Mouse (Mus musculus) lung, embryonic 15.5 days (tissue): ENCODE data around the gene Loxl4. TPM values are rescaled to one million over a fixed set of nuclear protein-coding genes. Genes with fewer than 3 reads are reported as not detected.
A peak's percentile ranks its signal among the peaks of the same experiment; 100 is the strongest.

Experiments
- ATAC-seq: fragments of 200-750 bp; cut with Nextera tagmentation; 2 replicates; pipeline ENCODE4 v1.8.0; 2017; ENCODE audit warnings: moderate number of reproducible peaks, borderline replicate concordance; ENCODE audit not compliant: low FRiP score, low TSS enrichment; ENCODE audit errors: extremely low read depth
- H3K27ac ChIP-seq: fragments of 300-500 bp; sonication (generic); 2 replicates; pipeline ENCODE4 v1.5.1; 2015; ENCODE audit warnings: moderate library complexity, mild to moderate bottlenecking, inconsistent platforms
- H3K27me3 ChIP-seq: fragments of 300-500 bp; sonication (generic); 2 replicates; pipeline ENCODE4 v1.6.1; 2015; ENCODE audit warnings: inconsistent platforms
- H3K36me3 ChIP-seq: fragments of 300-500 bp; sonication (generic); 2 replicates; pipeline ENCODE4 v1.6.1; 2015; ENCODE audit warnings: inconsistent platforms
- H3K4me1 ChIP-seq: fragments of 300-500 bp; sonication (generic); 2 replicates; pipeline ENCODE4 v1.6.1; 2015; ENCODE audit warnings: inconsistent platforms
- H3K4me2 ChIP-seq: fragments of 300-500 bp; sonication (generic); 2 replicates; pipeline ENCODE4 v1.6.1; 2015; ENCODE audit warnings: inconsistent platforms, mild to moderate bottlenecking, moderate library complexity
- H3K4me3 ChIP-seq: fragments of 300-500 bp; sonication (generic); 2 replicates; pipeline ENCODE4 v1.5.1; 2015; ENCODE audit warnings: mild to moderate bottlenecking, inconsistent platforms
- H3K9ac ChIP-seq: fragments of 300-500 bp; sonication (generic); 2 replicates; pipeline ENCODE4 v1.6.1; 2015; ENCODE audit warnings: inconsistent platforms
- H3K9me3 ChIP-seq: fragments of 300-500 bp; sonication (generic); 2 replicates; pipeline ENCODE4 v1.6.1; 2016; ENCODE audit warnings: inconsistent platforms
- WGBS: fragments of 180-500 bp; shearing (Covaris S2); methylation state at CpG from one replicate; pipeline ENCODE4 v1.1.7; 2015; 5-methylcytosine and 5-hydroxymethylcytosine counted together
- polyA plus RNA-seq: library from polyadenylated mRNA; unstranded; fragments of >200 nt; fragmentation: Nextera tagmentation; extraction: Ambion mirVana; gene quantifications from 2 replicates; pipeline ENCODE4 v1.2.1, GENCODE M21; 2015

Gene Loxl4
- polyA plus RNA-seq, 1 experiment from 2014 or later = 0.65 TPM

DNA sequence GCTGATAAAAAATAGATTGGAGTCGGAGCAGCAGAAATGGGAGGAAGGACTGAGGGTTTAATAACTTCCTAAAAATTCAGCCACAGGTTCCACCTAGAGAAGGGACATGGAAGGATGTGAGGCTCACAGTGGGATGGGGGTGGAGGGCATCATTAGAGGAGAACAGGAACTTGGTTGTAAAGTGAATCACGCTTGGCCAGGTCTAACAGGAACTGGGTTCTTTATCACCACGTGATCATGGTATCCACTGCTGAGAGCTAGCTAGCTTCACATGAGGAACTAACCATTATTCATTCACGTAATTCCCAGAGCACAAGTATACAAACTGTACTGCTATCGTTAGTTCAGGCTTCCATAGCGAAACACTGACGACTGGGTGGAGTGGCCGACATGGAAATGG, 26.9 kb upstream of the Loxl4 start:
- H3K4me3 ChIP-seq = no peak overlapping the region
- no peak overlapping the region for H3K9ac ChIP-seq
- no peaks in the 10 kb centered on the region for H3K9me3 ChIP-seq
- no peak for ATAC-seq
- no peak overlapping the region for H3K4me2 ChIP-seq
- H3K27me3 ChIP-seq = no peaks in the 10 kb centered on the region
- H3K36me3 ChIP-seq = no peaks in the 10 kb centered on the region
- WGBS = 46% methylated on average over 8 of the region's 8 CpGs
- 0 out of 2 replicates have a peak overlapping the region, but pooled peaks have one; percentile 33 for H3K27ac ChIP-seq
- peaks cover 11% of the 10 kb centered on the region for H3K4me1 ChIP-seq

DNA sequence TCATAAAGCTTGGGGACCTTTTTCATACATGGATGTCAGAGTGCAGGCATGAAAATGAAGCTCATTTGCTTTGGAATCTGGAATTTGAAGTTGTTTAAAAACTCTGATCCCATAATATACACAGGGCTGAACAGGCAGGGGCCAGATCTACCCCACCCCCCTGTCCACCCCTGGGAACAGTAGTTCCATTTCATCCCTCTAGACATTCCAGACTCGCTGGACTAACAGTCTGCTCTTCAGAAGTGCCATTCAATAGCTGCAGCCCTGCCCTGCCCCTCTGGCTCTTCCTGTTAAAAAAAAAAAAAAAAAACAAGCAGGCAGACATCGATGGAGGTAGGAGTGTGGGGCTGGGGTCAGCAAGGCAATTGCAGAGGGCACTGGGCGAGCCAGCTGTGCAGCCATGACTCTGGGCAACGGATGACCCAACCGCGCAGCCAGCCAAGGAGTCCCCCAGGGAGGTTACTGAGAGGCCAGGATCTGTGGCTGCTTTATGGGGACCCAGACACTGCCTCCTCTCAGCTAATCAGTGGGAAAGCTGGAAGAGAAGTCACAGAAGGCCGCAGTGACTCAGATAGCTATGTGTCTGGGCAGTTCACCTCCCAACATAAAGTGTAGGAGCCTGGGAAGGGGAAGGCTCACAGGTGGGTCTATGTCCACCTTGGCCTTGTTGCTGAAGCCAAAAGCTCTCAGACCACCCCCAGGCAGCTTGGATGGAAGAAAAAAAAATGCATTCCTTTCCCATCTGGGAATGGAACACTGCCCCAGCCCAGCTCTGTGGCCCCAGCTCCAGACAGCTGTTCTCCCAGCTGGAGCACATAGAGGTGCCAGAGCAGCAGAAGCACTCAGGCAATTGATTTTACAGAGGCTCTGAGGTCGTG, 26.2 kb upstream of the Loxl4 start:
- Histone ChIP-seq H3K27me3 (no peaks in the 10 kb centered on the region), H3K9ac (no peak overlapping the region), H3K4me1 (peaks cover 11% of the 10 kb centered on the region), H3K27ac (peak overlapping the region; percentile 33; the same call in 1 of the 2 replicates), H3K36me3 (no peaks in the 10 kb centered on the region), H3K4me2 (no peak overlapping the region), H3K9me3 (no peaks in the 10 kb centered on the region), H3K4me3 (no peak overlapping the region)
- ATAC-seq = 0 out of 2 replicates have a peak, but pooled peaks have one; percentile 55
- 22% methylated on average over 8 of the region's 8 CpGs for WGBS

DNA sequence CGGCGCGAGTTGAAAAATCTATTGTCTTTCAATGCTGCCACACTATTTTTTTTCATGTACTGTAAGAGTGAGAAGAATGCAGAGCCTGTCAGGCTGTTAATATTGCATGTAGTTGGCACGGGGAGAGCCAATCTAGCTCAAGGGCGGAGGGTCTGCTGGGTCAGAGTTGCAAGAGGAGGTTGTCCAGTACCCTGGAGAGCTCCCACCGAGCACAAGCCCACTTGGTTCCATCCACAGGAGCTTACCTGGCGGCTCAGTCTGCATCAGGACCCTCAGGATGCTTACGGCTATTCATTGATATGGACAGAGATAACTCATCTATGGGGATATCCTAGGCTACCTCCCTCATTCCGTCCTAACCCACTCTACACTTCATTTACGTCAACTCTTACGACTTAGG, 24.0 kb upstream of the Loxl4 start:
- ATAC-seq = no peak
- H3K36me3 ChIP-seq = no peaks in the 10 kb centered on the region

DNA sequence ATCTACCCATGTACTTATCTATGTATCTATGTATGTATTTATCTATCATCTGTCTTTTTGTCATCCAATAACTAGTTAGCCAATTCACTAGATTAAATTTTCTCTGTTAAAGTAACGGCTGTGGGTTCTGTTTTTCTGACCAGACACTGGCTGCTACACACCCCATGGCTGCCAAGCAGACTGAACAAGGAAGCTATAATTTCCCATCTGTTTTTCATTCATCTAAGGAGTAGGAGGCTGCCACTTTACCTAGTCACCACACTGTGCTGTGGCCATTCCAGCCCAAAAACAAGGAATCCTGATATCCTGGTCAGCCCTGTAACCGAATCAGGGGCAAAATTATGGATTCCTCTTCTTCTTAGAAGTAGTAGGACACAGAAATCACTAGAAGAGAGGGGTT, 21.0 kb upstream of the Loxl4 start:
- Histone ChIP-seq H3K27ac (no peak overlapping the region), H3K36me3 (no peaks in the 10 kb centered on the region), H3K9ac (no peak overlapping the region), H3K9me3 (no peaks in the 10 kb centered on the region), H3K4me2 (no peak overlapping the region), H3K27me3 (no peaks in the 10 kb centered on the region), H3K4me3 (no peak overlapping the region), H3K4me1 (peaks cover 6% of the 10 kb centered on the region)
- 70% methylated on average over 2 of the region's 2 CpGs for WGBS
- ATAC-seq = no peak

More for the DNA sequence above, 24.0 kb upstream of the Loxl4 start:
- 36% methylated on average over 11 of the region's 11 CpGs for WGBS
- Histone ChIP-seq H3K4me2 (no peak overlapping the region), H3K27me3 (no peaks in the 10 kb centered on the region), H3K4me1 (peaks cover 11% of the 10 kb centered on the region), H3K9me3 (no peaks in the 10 kb centered on the region), H3K27ac (no peak overlapping the region), H3K9ac (no peak overlapping the region), H3K4me3 (no peak overlapping the region)

DNA sequence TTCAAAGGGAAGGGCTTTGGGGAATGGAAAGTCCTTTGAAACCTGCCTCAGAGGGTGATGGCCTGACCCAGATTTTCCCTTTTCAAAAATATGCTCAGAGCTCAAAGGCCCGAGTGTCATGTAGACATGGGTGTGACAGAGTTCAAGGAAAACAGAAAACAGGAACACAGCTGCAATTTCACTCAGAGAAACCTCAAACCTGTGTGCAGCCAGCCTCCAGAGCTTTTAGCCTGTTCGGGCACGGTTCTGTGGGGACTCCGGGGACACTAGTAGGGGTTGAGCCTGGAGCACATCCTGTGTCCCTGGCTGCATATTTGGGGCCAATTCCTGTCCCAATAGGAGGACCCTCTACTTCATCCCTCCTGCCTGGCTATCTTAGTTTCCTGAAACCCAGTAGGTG, 19.7 kb upstream of the Loxl4 start:
- H3K9me3 ChIP-seq = no peaks in the 10 kb centered on the region
- H3K4me2 ChIP-seq = no peak overlapping the region
- no peak for ATAC-seq
- no peaks in the 10 kb centered on the region for H3K27me3 ChIP-seq
- no peak overlapping the region for H3K4me3 ChIP-seq
- H3K36me3 ChIP-seq = no peaks in the 10 kb centered on the region
- no peak overlapping the region for H3K9ac ChIP-seq
- H3K27ac ChIP-seq = no peak overlapping the region
- H3K4me1 ChIP-seq = peaks cover 4% of the 10 kb centered on the region
- WGBS = 57% methylated on average over 4 of the region's 4 CpGs

DNA sequence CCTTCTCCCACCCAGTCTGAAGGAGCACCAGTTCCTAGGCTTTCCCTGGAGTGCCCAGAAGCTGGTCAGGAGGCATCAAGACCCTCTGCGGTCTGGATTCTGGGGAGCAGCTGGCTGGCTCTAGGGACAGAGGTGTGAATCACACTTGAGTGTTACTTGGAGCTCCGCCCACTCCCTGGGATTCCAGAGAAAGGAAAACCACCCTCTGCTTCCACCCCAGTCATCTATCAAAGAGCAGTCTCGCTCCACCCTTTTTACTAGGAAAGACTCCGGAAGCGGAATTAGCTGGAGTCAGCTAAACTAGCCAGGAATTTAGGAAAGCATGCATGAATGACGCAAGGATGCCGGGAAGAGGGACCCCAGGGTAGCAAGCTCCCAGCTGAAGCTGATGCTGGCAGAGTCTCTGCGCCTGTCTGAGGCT, 18.9 kb upstream of the Loxl4 start:
- Histone ChIP-seq H3K27ac (no peak overlapping the region), H3K4me2 (peak overlapping the region; percentile 42), H3K27me3 (no peaks in the 10 kb centered on the region), H3K4me3 (no peak overlapping the region), H3K9me3 (no peaks in the 10 kb centered on the region), H3K9ac (no peak overlapping the region), H3K4me1 (peaks cover 4% of the 10 kb centered on the region), H3K36me3 (no peaks in the 10 kb centered on the region)
- peak; percentile 46; the same call in 1 of the 2 replicates for ATAC-seq
- 1% methylated on average over 8 of the region's 8 CpGs for WGBS

DNA sequence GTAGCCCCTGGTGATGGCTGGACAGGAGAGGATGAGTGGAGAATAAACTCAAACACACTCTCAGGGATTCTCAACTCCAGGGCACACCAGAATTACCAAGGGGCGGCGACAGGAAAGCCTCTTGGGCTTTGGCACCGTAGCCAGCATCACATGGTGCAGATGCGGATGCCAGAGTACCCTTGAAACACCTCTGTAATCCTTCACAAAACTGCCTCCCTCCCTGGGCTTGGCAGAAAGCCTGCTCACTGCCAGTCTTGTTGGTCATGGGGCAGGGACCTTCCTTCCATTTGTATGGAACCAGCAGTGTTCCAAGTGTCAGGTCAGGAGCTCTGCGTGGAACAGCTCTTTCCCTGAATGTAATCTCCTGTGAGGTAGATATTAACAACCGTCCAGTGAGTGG, 15.5 kb upstream of the Loxl4 start:
- Histone ChIP-seq H3K9me3 (no peaks in the 10 kb centered on the region), H3K4me2 (no peak overlapping the region)
- ATAC-seq = no peak

DNA sequence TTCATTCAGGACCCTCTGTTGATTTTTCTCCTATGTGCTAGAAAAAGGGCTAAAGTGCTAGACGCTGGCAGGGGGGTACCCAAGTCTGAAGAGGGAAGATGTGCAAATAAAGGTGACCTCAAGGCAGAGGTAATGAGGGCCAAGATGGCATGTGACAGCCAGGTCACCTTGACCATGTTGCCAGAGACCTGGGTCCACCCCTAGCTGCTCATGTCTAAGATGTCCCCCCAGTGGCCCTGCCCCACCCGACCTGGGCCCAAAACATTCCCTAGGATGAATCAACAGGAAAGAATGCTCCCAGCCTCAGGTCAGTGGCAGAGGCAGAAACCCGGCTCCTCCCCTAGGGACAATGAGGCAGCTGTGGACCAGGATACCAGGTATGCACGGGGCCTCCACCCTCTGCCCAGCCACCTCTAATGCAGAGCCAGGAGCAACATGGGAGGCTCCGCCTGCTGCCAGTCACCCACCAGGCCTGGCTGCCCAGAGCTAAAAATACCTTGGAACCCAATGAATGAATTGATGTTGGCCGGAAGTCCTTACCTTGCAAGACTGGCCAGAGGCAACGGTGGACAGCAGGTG, 1.1 kb upstream of the Loxl4 start:
- Histone ChIP-seq H3K27ac (no peak overlapping the region), H3K4me1 (0 out of 2 replicates have a peak, but pooled peaks cover 8% of the 10 kb centered on the region), H3K4me2 (no peak overlapping the region), H3K4me3 (no peak overlapping the region), H3K36me3 (no peaks in the 10 kb centered on the region), H3K27me3 (peaks cover 22% of the 10 kb centered on the region; the same call in 1 of the 2 replicates), H3K9me3 (no peaks in the 10 kb centered on the region), H3K9ac (no peak overlapping the region)
- 52% methylated on average over 7 of the region's 7 CpGs for WGBS
- no peak for ATAC-seq

More for the DNA sequence above, 15.5 kb upstream of the Loxl4 start:
- Histone ChIP-seq H3K9ac (no peak overlapping the region), H3K4me1 (peaks cover 4% of the 10 kb centered on the region), H3K36me3 (no peaks in the 10 kb centered on the region), H3K27ac (no peak overlapping the region), H3K4me3 (no peak overlapping the region), H3K27me3 (no peaks in the 10 kb centered on the region)
- 73% methylated on average over 6 of the region's 6 CpGs for WGBS

DNA sequence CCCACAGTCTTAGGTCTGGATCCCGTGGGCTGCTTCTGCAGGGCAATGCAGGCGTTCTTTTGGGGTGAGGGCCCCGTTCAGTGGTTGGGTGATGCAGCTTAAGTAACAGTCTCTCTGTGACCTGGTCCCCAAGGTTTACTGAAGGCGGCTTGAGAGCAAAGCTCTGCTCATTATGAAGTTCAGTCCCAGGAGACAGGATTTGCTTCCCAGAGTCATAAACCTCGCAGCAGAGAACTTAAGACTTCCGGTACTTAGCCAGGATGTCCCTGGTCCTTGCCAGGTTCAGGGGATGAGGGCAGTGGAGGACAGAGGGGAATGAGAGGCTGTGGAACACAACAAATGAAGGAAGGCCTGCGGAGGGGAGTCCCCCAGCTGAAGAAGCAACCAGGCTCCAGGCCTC, 503 bp upstream of the Loxl4 start:
- Histone ChIP-seq H3K36me3 (no peaks in the 10 kb centered on the region), H3K27me3 (peaks cover 22% of the 10 kb centered on the region; the same call in 1 of the 2 replicates), H3K27ac (no peak overlapping the region), H3K9me3 (no peaks in the 10 kb centered on the region), H3K9ac (no peak overlapping the region), H3K4me2 (peak overlapping the region; percentile 83), H3K4me1 (0 out of 2 replicates have a peak, but pooled peaks cover 8% of the 10 kb centered on the region), H3K4me3 (peak overlapping the region; percentile 41)
- ATAC-seq = no peak
- 27% methylated on average over 7 of the region's 7 CpGs for WGBS

DNA sequence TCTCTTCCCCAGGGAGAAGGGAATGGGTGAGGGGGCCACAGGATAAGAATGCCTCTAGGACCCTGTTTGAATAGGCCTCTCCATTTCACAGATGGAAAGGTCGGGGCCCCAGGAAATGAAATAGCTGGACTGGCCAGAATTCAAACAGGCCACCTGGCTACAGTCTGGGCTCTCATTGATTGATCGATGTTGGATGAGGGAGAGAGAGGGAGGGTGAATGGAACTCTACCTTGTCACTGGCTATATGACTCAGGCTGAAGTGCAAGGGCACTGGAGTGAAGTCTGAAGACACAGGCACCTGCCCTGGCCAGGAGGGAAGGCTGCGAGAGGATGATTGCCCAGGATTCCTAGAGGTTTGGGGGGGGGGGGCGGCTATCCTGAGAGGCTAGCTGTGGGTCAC, 867 bp downstream of the Loxl4 start:
- Histone ChIP-seq H3K36me3 (no peaks in the 10 kb centered on the region), H3K4me1 (0 out of 2 replicates have a peak, but pooled peaks cover 8% of the 10 kb centered on the region), H3K4me3 (no peak overlapping the region), H3K4me2 (no peak overlapping the region), H3K27ac (no peak overlapping the region), H3K9ac (no peak overlapping the region), H3K9me3 (no peaks in the 10 kb centered on the region), H3K27me3 (peaks cover 22% of the 10 kb centered on the region; the same call in 1 of the 2 replicates)
- 70% methylated on average over 4 of the region's 4 CpGs for WGBS
- no peak for ATAC-seq

DNA sequence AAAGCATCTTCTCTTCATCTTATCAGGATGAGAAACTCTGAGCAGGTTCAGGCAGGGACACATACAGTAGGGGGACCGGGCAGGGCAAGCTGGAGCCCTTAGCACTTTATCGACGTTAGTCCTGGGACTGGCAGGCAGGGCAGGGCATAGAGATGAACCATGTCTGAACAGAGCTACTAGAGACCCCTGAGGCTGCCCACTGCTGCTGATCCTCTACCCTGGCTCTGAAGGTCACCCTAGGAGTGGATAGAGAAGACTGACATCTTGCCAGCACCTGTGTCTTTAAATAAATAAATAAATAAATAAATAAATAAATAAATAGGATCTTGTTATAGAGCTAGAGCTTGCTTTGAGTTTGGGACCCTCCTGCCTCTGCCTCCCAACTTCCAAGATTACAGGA, 2.9 kb downstream of the Loxl4 start:
- no peak overlapping the region for H3K27ac ChIP-seq
- no peak overlapping the region for H3K4me2 ChIP-seq
- H3K4me1 ChIP-seq = 0 out of 2 replicates have a peak, but pooled peaks cover 8% of the 10 kb centered on the region
- peaks cover 22% of the 10 kb centered on the region; the same call in 1 of the 2 replicates for H3K27me3 ChIP-seq
- H3K36me3 ChIP-seq = no peaks in the 10 kb centered on the region
- no peak overlapping the region for H3K9ac ChIP-seq
- ATAC-seq = no peak
- no peak overlapping the region for H3K4me3 ChIP-seq
- no peaks in the 10 kb centered on the region for H3K9me3 ChIP-seq
- WGBS = 88% methylated on average over 3 of the region's 3 CpGs

DNA sequence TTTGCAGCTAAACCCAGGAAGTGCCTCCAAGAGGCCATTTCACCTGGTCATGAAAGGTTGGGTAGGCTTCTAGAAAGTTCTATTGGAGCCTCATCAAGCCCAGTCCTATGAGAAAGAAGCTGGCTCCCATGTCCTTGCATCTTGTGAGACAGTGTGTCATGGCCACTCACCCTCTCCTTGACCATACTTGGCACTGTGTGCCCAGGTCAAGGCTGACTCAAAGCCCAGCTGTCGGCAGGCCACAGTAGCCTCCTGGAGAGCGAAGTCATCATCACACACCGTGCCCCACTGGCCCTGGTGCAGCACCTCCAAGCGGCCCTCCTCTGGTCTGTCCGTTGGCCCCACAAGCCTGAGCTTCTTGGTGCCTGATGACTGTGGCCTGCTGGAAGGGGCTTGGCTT, 4.5 kb downstream of the Loxl4 start:
- no peak for ATAC-seq
- H3K9ac ChIP-seq = no peak overlapping the region
- H3K27me3 ChIP-seq = 0 out of 2 replicates have a peak, but pooled peaks cover 10% of the 10 kb centered on the region
- H3K27ac ChIP-seq = no peak overlapping the region
- no peak overlapping the region for H3K4me2 ChIP-seq
- 80% methylated on average over 5 of the region's 5 CpGs for WGBS
- H3K36me3 ChIP-seq = no peaks in the 10 kb centered on the region
- no peak overlapping the region for H3K4me3 ChIP-seq
- no peaks in the 10 kb centered on the region for H3K9me3 ChIP-seq
- H3K4me1 ChIP-seq = 0 out of 2 replicates have a peak, but pooled peaks cover 8% of the 10 kb centered on the region
